Mouse (Mus musculus): Measurements from ENCODE around the gene Nr2f6.
"Not testable (repeated sequence)": the region's sequence is repeated elsewhere in the genome, so short reads cannot be mapped to it uniquely, and the experiment has no call there.

Nr2f6 gene

GRCm38 (mm10) chr8:71367529-71368176 is 14.1 kb downstream of the Nr2f6 start:
- no peak for DNase-seq (ENCODE audit: extremely low spot score, low read depth, low spot score)

- peak; percentile 86 for DNase-seq (ENCODE audit: extremely low spot score, low read depth, low spot score)
Measured at GRCm38 (mm10) chr8:71366771-71367528, 14.8 kb downstream of the Nr2f6 start, which contains the start of gene Use1. Gene Use1, plus strand, starts transcription at chr8:71366848.

- no peak for DNase-seq (ENCODE audit: extremely low spot score, low read depth, low spot score)
Measured at GRCm38 (mm10) chr8:71358026-71358425, 23.7 kb downstream of the Nr2f6 start.

GRCm38 (mm10) chr8:71351520-71351919 is 30.2 kb downstream of the Nr2f6 start:
- DNase-seq (ENCODE audit: extremely low spot score, low read depth, low spot score) = no peak

GRCm38 (mm10) chr8:71351117-71351516 is 30.6 kb downstream of the Nr2f6 start:
- DNase-seq (ENCODE audit: extremely low spot score, low read depth, low spot score) = no peak

GRCm38 (mm10) chr8:71346581-71346980 is 35.2 kb downstream of the Nr2f6 start:
- no peak for DNase-seq (ENCODE audit: extremely low spot score, low read depth, low spot score)

GRCm38 (mm10) chr8:71340625-71341024 is 41.1 kb downstream of the Nr2f6 start:
- DNase-seq (ENCODE audit: extremely low spot score, low read depth, low spot score) = peak; percentile 18

GRCm38 (mm10) chr8:71337834-71338233 is 43.9 kb downstream of the Nr2f6 start:
- DNase-seq (ENCODE audit: extremely low spot score, low read depth, low spot score) = not testable (repeated sequence)

GRCm38 (mm10) chr8:71324848-71325247 is 56.9 kb downstream of the Nr2f6 start:
- DNase-seq (ENCODE audit: extremely low spot score, low read depth, low spot score) = no peak

Measured in hindlimb bud, embryonic 11.5 days (tissue).